Mouse (Mus musculus): ENCODE results near the gene Crhr1. TPM values are rescaled to one million over a fixed set of nuclear protein-coding genes. Genes with fewer than 3 reads are reported as not detected.

Gene Crhr1
- polyA plus RNA-seq (2015; fragmentation: Nextera tagmentation; extraction: Ambion mirVana): not detected in 2 replicates

GRCm38 (mm10) chr11:104132580-104133441 is at the start of gene Crhr1:
TSS of gene Crhr1 (plus strand) at chr11:104132855.
- Histone ChIP-seq H3K27ac (ENCODE audit: low read length) (no peak within 1 kb of the TSS), H3K9ac (ENCODE audit: low read length) (no peak within 1 kb of the TSS), H3K4me3 (ENCODE audit: low read length) (peak within 1 kb of the TSS; percentile 47), H3K9me3 (replicated peaks; ENCODE audit: control insufficient read depth, low read length) (no peaks in the 10 kb centered on the region), H3K27me3 (ENCODE audit: control insufficient read depth, insufficient read depth, low read length) (peaks cover 80% of the 10 kb centered on the region), H3K36me3 (ENCODE audit: control insufficient read depth, insufficient read depth) (no peaks in the 10 kb centered on the region), H3K4me2 (ENCODE audit: low read depth, low read length) (peak within 1 kb of the TSS; percentile 70), H3K4me1 (ENCODE audit: control insufficient read depth, insufficient read depth, low read length) (peaks cover 3% of the 10 kb centered on the region)
- no peak for ATAC-seq (replicated peaks; ENCODE audit: extremely low read depth, insufficient read depth, low FRiP score)
- WGBS: 2% methylated on average over 79 of the region's 80 CpGs

GRCm38 (mm10) chr11:104083248-104083647 is 49.4 kb upstream of the Crhr1 start:
- Histone ChIP-seq H3K4me3 (ENCODE audit: low read length) (no peak overlapping the region), H3K4me1 (ENCODE audit: control insufficient read depth, insufficient read depth, low read length) (no peaks in the 10 kb centered on the region), H3K4me2 (ENCODE audit: low read depth, low read length) (no peak overlapping the region), H3K27me3 (ENCODE audit: control insufficient read depth, insufficient read depth, low read length) (no peaks in the 10 kb centered on the region), H3K27ac (ENCODE audit: low read length) (no peak overlapping the region), H3K36me3 (ENCODE audit: control insufficient read depth, insufficient read depth) (no peaks in the 10 kb centered on the region), H3K9me3 (replicated peaks; ENCODE audit: control insufficient read depth, low read length) (no peaks in the 10 kb centered on the region), H3K9ac (ENCODE audit: low read length) (no peak overlapping the region)
- WGBS: 70% methylated on average over 7 of the region's 7 CpGs
- no peak for ATAC-seq (replicated peaks; ENCODE audit: extremely low read depth, insufficient read depth, low FRiP score)

- no peak overlapping the region for H3K4me3 ChIP-seq (ENCODE audit: low read length)
- no peak overlapping the region for H3K4me2 ChIP-seq (ENCODE audit: low read depth, low read length)
- no peak for ATAC-seq (replicated peaks; ENCODE audit: extremely low read depth, insufficient read depth, low FRiP score)
- no peaks in the 10 kb centered on the region for H3K27me3 ChIP-seq (ENCODE audit: control insufficient read depth, insufficient read depth, low read length)
- no peaks in the 10 kb centered on the region for H3K4me1 ChIP-seq (ENCODE audit: control insufficient read depth, insufficient read depth, low read length)
- H3K9ac ChIP-seq (ENCODE audit: low read length): no peak overlapping the region
- H3K36me3 ChIP-seq (ENCODE audit: control insufficient read depth, insufficient read depth): no peaks in the 10 kb centered on the region
- no peaks in the 10 kb centered on the region for H3K9me3 ChIP-seq (replicated peaks; ENCODE audit: control insufficient read depth, low read length)
- no peak overlapping the region for H3K27ac ChIP-seq (ENCODE audit: low read length)
- WGBS: 63% methylated on average over 6 of the region's 6 CpGs
These were observed 48.9 kb upstream of the Crhr1 start for GRCm38 (mm10) chr11:104083716-104084115.

GRCm38 (mm10) chr11:104088519-104088918 is 44.1 kb upstream of the Crhr1 start:
- 48% methylated on average over 10 of the region's 10 CpGs for WGBS
- Histone ChIP-seq H3K9me3 (replicated peaks; ENCODE audit: control insufficient read depth, low read length) (no peaks in the 10 kb centered on the region), H3K4me2 (ENCODE audit: low read depth, low read length) (no peak overlapping the region), H3K27me3 (ENCODE audit: control insufficient read depth, insufficient read depth, low read length) (no peaks in the 10 kb centered on the region), H3K27ac (ENCODE audit: low read length) (no peak overlapping the region), H3K36me3 (ENCODE audit: control insufficient read depth, insufficient read depth) (no peaks in the 10 kb centered on the region), H3K4me1 (ENCODE audit: control insufficient read depth, insufficient read depth, low read length) (no peaks in the 10 kb centered on the region), H3K4me3 (ENCODE audit: low read length) (no peak overlapping the region), H3K9ac (ENCODE audit: low read length) (no peak overlapping the region)
- ATAC-seq (replicated peaks; ENCODE audit: extremely low read depth, insufficient read depth, low FRiP score): no peak

GRCm38 (mm10) chr11:104090769-104091168 is 41.9 kb upstream of the Crhr1 start:
- H3K4me2 ChIP-seq (ENCODE audit: low read depth, low read length): no peak overlapping the region
- no peak for ATAC-seq (replicated peaks; ENCODE audit: extremely low read depth, insufficient read depth, low FRiP score)
- no peak overlapping the region for H3K27ac ChIP-seq (ENCODE audit: low read length)
- H3K36me3 ChIP-seq (ENCODE audit: control insufficient read depth, insufficient read depth): no peaks in the 10 kb centered on the region
- H3K4me3 ChIP-seq (ENCODE audit: low read length): no peak overlapping the region
- no peak overlapping the region for H3K9ac ChIP-seq (ENCODE audit: low read length)
- no peaks in the 10 kb centered on the region for H3K4me1 ChIP-seq (ENCODE audit: control insufficient read depth, insufficient read depth, low read length)
- no peaks in the 10 kb centered on the region for H3K27me3 ChIP-seq (ENCODE audit: control insufficient read depth, insufficient read depth, low read length)
- no peaks in the 10 kb centered on the region for H3K9me3 ChIP-seq (replicated peaks; ENCODE audit: control insufficient read depth, low read length)

GRCm38 (mm10) chr11:104095151-104095550 is 37.5 kb upstream of the Crhr1 start:
- H3K36me3 ChIP-seq (ENCODE audit: control insufficient read depth, insufficient read depth): no peaks in the 10 kb centered on the region
- H3K4me3 ChIP-seq (ENCODE audit: low read length): no peak overlapping the region
- 71% methylated on average over 3 of the region's 3 CpGs for WGBS
- ATAC-seq (replicated peaks; ENCODE audit: extremely low read depth, insufficient read depth, low FRiP score): no peak
- no peaks in the 10 kb centered on the region; the same call in 1 of the 2 replicates for H3K27me3 ChIP-seq (ENCODE audit: control insufficient read depth, insufficient read depth, low read length)
- no peaks in the 10 kb centered on the region for H3K4me1 ChIP-seq (ENCODE audit: control insufficient read depth, insufficient read depth, low read length)
- H3K9ac ChIP-seq (ENCODE audit: low read length): no peak overlapping the region
- H3K4me2 ChIP-seq (ENCODE audit: low read depth, low read length): no peak overlapping the region
- no peaks in the 10 kb centered on the region for H3K9me3 ChIP-seq (replicated peaks; ENCODE audit: control insufficient read depth, low read length)
- H3K27ac ChIP-seq (ENCODE audit: low read length): no peak overlapping the region

- H3K4me1 ChIP-seq (ENCODE audit: control insufficient read depth, insufficient read depth, low read length): no peaks in the 10 kb centered on the region
- WGBS: 82% methylated on average over 7 of the region's 7 CpGs
- H3K4me2 ChIP-seq (ENCODE audit: low read depth, low read length): no peak overlapping the region
- no peaks in the 10 kb centered on the region for H3K9me3 ChIP-seq (replicated peaks; ENCODE audit: control insufficient read depth, low read length)
- no peak overlapping the region for H3K27ac ChIP-seq (ENCODE audit: low read length)
- no peaks in the 10 kb centered on the region; the same call in 1 of the 2 replicates for H3K27me3 ChIP-seq (ENCODE audit: control insufficient read depth, insufficient read depth, low read length)
- no peak for ATAC-seq (replicated peaks; ENCODE audit: extremely low read depth, insufficient read depth, low FRiP score)
- H3K9ac ChIP-seq (ENCODE audit: low read length): no peak overlapping the region
- H3K4me3 ChIP-seq (ENCODE audit: low read length): no peak overlapping the region
- H3K36me3 ChIP-seq (ENCODE audit: control insufficient read depth, insufficient read depth): no peaks in the 10 kb centered on the region
These were observed 36.1 kb upstream of the Crhr1 start for GRCm38 (mm10) chr11:104096536-104096935.

GRCm38 (mm10) chr11:104099542-104099941 is 33.1 kb upstream of the Crhr1 start:
- no peaks in the 10 kb centered on the region for H3K36me3 ChIP-seq (ENCODE audit: control insufficient read depth, insufficient read depth)
- no peak overlapping the region for H3K4me3 ChIP-seq (ENCODE audit: low read length)
- no peaks in the 10 kb centered on the region for H3K4me1 ChIP-seq (ENCODE audit: control insufficient read depth, insufficient read depth, low read length)
- no peak overlapping the region for H3K4me2 ChIP-seq (ENCODE audit: low read depth, low read length)
- no peaks in the 10 kb centered on the region for H3K9me3 ChIP-seq (replicated peaks; ENCODE audit: control insufficient read depth, low read length)
- no peak overlapping the region for H3K9ac ChIP-seq (ENCODE audit: low read length)
- no peak overlapping the region for H3K27ac ChIP-seq (ENCODE audit: low read length)
- no peaks in the 10 kb centered on the region; the same call in 1 of the 2 replicates for H3K27me3 ChIP-seq (ENCODE audit: control insufficient read depth, insufficient read depth, low read length)
- ATAC-seq (replicated peaks; ENCODE audit: extremely low read depth, insufficient read depth, low FRiP score): no peak
- WGBS: 11% methylated on average over 7 of the region's 7 CpGs

GRCm38 (mm10) chr11:104102641-104103040 is 30.0 kb upstream of the Crhr1 start:
- no peak for ATAC-seq (replicated peaks; ENCODE audit: extremely low read depth, insufficient read depth, low FRiP score)
- Histone ChIP-seq H3K27me3 (ENCODE audit: control insufficient read depth, insufficient read depth, low read length) (peaks cover 1% of the 10 kb centered on the region), H3K9ac (ENCODE audit: low read length) (no peak overlapping the region), H3K4me2 (ENCODE audit: low read depth, low read length) (no peak overlapping the region), H3K27ac (ENCODE audit: low read length) (no peak overlapping the region), H3K36me3 (ENCODE audit: control insufficient read depth, insufficient read depth) (no peaks in the 10 kb centered on the region), H3K4me3 (ENCODE audit: low read length) (no peak overlapping the region), H3K4me1 (ENCODE audit: control insufficient read depth, insufficient read depth, low read length) (no peaks in the 10 kb centered on the region), H3K9me3 (replicated peaks; ENCODE audit: control insufficient read depth, low read length) (no peaks in the 10 kb centered on the region)
- WGBS: 35% methylated on average over 8 of the region's 8 CpGs

Data from heart, embryonic 16.5 days (tissue).